Mouse (Mus musculus) spleen, adult 2 months (tissue): ENCODE data around the gene Sipa1l1.

ENCODE experiments used
- CTCF ChIP-seq: fragments of 200-500 bp; IDR thresholded peaks from 2 replicates; pipeline ENCODE4 v1.5.1; 2011; ENCODE audit warnings: mild to moderate bottlenecking, inconsistent platforms; ENCODE audit not compliant: insufficient read depth, insufficient read length, insufficient replicate concordance; ENCODE audit errors: extremely low read depth
- POLR2A ChIP-seq: fragments of 200-500 bp; IDR thresholded peaks from 2 replicates; pipeline ENCODE4 v1.6.1; 2011; ENCODE audit warnings: low read depth, low read length, inconsistent platforms

DNA sequence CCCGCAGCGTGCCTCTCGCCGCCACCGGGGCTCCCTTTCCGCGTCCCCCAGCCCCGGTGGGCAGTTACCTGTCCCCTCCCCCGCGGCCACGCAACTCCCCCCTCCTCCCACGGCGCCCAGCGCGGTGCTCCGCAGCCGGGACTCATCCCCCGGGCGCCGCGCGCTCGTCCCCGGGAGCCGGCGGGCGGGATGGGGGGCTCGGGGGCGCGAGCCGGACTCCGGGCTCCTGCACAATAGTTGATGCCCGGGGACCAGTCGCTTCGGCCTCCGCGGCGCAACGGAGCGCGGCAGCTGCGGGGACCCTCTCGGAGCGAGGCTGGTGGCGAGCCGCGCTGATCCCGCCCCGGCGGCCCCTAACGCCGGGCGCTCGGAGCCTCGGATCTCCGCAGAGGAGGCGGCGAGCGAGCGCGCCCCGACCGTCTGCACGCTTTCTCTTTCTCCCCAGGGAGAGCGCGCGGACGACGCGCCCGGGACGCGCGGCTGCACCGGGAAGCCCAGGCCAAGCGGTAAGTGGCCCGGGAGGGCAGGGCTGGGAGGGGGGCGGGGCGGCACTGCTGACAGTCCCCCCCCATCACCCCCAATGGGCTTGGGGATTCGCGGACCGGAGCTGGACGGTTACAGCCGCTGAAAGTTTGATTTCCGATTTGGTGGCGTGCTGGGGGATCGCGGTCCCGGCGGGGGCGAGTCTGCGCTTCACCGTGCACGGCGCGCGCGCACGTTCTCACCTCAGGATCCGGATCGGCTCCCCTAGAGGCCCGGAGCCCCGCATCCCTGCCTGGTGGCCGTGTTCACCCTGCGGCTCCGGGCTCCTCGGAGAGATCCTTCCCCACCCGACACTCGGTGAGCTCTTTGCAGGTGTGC is 681 bp downstream of the Sipa1l1 start:
- no peak for TF ChIP-seq CTCF
- no peak for TF ChIP-seq POLR2A
